Mouse (Mus musculus) layer of hippocampus, postnatal 25 days (tissue): ENCODE results near the gene Gpr183. TPM values are rescaled to one million over a fixed set of nuclear protein-coding genes. Genes with fewer than 3 reads are reported as not detected.

Source experiments
- DNase-seq, 2 experiments: peaks; one replicate each; pipeline ENCODE4 v3.0.0; 2022; ENCODE audit warnings: mixed read lengths in 2 of 2, low spot score in 1 of 2; ENCODE audit errors: extremely low spot score in 1 of 2
- total RNA-seq, 2 experiments: library from RNA; stranded (reverse); gene quantifications; 2 replicates each; pipeline ENCODE4 v1.2.3; 2021

Gpr183 gene
- total RNA-seq, result under 1 TPM; 0.87 to 0.96 TPM

DNA sequence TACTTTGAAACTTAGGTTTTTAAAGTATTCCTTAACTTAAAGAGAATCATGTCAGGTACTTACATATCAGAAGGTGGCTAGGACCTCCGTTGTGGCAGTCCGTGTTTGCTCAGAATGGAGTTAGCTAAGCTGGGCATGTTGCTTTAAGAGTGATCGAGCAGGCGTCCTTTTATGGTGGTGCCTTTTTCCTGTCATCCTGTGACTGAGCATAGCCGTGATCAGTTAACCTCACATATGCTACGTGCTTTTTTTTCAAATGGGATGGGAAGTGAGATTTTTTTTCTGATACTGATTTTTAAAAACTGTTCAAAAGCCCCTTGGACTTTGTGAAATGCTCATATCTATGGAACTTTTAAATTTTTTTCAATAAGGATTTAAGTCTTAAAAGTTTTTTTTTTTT is at the start of gene Gpr183:
Gene Gpr183 (minus strand): TSS at position 206 of the 400 bp plus-strand sequence.
- no peak for DNase-seq

DNA sequence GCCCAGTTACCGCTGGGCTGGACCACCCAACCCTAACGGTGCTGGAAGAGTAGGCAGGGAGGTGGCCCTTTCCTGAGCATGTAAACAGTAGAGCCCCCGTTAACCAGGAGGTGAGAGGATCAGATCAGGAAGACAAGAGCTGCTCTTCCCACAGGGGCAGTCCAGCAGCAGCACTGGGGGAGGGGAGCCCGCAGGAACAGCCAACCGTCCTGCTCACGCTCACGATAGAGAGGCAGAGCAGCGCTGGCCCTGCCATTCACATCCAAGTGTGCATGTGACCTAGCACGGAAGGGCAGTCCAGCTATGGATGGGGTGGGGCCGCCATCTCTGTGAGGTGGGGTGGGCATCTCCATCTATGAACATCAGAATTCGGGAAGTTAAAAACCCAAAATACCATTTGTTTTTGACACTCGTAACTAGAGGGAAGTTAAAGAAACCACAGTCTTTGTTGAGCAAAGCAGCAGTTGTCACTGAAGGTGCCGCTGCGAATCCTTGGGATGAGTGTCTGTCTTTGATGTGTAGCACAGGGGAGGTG is 48.5 kb upstream of the Gpr183 start:
- DNase-seq, result no peak

DNA sequence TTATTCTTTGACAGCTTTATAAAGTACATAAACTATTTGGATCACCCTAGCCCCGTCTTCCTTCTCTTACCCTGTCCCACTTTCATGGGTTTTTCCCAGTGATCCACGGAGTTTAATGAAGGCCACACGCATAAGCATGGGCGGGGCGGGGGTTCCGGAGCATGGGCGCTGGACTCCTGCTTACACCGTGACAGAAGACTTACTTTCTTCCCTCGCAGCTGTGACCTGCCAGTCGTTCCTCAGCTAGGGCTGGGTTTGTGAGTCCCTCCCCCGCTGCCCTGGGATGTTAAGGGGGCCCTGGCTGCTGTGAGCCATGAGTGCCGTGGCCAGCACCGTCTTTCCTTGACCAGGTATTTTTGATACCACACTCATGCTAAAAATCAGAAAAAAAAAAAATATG is 47.8 kb upstream of the Gpr183 start:
- DNase-seq, result no peak

DNA sequence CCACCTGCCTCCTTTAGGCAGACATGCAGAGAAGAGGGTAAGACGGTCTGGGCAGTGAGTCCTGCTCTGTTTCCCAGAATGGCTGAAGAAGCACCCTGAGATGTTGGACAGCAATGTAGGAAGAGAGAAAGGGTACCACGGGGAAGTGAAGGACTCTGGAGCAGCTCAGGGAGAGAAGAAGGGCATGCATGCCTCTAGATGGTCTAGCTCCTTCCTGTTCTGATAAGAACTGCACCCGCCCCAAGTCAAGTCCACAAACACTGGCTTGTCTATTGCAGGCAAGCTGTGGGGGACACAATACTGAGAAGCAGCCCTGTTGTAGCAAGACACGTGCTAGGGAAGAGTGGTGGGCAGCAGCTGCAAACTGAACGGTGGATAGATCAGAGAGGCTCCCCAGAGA is 47.2 kb upstream of the Gpr183 start:
- no peak for DNase-seq

DNA sequence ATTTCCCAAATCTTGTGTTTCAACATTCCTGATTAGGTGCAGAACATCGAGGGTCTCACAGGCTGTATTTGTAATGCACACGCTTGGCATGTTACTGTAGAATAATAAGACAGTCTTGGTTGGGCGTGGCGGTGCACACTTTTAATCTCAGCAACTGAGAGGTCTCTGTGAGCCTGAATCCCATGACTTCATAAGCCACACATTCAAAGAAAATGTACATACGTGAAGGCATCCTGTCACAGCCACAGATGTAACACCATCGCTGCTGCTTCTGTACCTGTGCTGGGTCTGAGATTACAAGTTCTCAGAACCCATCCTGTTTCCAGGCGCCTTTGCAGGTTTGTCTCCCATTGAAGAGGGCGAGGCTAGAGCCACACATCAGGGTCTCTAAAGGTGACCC is 46.8 kb upstream of the Gpr183 start:
- DNase-seq, result no peak

DNA sequence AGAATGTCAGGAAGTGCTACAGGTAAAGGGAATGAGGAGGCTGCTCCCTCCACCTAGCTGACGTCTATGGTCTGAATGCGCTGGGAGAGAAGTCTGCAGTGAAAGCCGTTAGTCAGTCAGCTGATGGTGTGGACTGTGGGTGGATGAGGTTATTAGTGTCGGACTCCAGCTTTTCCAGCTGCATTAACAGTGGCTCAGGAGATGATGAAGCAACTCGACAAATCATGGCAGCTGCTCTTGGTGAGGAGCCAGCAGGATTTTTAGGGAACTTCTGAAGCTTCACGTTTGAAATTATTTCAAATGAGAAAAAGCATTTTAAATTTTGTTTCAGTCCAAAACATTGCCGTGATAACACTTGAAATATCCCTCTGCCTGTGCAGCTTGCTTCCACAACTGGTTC is 45.3 kb upstream of the Gpr183 start:
- no peak for DNase-seq

DNA sequence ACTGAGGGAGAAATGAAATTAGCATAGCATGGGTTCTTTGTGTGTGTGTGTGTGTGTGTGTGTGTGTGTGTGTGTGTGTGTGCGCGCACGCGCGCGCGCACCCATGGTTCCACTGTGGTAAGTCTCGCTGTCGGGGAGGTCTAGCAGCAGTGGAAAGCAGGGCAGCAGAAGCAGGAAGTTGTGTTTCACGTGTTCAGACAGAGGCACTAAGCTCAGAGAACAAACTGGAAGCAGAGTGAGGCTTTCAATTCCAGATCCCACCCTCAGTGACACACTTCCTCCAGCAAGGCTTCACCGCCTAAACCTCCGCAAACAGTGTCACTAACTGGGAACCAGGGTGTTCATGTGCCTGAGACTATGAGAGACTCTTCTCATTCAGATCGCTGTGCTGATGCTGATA is 44.5 kb upstream of the Gpr183 start:
- no peak for DNase-seq

DNA sequence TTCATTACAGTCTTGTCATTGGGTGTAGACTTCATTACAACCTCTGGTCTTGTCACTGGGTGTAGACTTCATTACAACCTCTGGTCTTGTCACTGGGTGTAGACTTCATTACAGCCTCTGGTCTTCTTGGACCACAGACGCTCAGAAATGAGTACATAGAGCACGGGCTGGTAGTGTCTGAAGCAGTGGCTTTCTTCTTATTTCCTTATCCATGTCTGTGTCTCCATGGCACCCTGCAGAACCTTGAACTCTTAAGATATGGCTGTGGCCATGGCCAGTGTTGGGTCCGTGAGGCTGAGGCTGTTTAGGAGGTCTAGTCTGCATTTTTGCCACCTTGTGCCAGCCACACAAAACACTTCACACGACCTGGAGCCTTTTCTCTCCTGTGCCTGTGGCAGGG is 43.3 kb upstream of the Gpr183 start:
- DNase-seq, result no peak

DNA sequence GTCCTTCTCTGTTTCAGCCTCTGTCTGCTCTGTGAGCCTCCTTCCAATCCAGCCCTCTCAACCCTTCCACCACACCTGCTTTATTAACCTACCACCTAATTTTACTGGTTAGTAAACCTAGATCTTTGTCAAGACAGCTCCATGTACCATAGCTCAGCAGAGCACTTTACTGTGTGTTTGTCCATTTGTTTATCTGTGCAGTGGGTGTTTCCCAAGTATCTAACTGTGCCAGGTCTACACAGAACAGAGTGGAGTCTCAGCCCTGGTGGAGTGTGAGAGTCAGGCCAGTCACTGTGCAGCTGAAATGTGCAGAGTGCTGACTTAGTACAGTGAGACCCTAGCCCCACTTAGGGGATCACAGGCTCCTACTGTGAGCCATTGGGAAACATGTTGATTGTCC is 38.8 kb upstream of the Gpr183 start:
- DNase-seq, result no peak

DNA sequence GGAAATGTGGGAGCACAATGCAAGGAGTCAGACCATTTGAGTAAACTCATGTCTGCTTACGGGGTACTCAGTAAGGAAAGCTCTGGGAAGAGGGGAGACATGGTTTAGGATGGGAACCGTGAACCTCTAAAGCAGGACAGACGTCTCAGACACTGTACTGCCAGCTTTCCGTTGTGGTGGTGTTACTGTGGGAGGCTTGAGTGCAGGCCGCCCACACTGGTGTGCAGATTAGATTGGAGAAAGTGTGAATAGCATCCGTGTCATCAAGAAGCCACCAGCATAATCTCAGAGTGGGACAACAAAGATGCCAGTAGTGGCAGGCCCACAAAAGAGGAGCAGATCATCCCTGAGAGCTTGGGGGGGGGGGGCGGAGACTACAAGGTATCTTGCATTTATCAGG is 37.2 kb upstream of the Gpr183 start:
- DNase-seq, result no peak

DNA sequence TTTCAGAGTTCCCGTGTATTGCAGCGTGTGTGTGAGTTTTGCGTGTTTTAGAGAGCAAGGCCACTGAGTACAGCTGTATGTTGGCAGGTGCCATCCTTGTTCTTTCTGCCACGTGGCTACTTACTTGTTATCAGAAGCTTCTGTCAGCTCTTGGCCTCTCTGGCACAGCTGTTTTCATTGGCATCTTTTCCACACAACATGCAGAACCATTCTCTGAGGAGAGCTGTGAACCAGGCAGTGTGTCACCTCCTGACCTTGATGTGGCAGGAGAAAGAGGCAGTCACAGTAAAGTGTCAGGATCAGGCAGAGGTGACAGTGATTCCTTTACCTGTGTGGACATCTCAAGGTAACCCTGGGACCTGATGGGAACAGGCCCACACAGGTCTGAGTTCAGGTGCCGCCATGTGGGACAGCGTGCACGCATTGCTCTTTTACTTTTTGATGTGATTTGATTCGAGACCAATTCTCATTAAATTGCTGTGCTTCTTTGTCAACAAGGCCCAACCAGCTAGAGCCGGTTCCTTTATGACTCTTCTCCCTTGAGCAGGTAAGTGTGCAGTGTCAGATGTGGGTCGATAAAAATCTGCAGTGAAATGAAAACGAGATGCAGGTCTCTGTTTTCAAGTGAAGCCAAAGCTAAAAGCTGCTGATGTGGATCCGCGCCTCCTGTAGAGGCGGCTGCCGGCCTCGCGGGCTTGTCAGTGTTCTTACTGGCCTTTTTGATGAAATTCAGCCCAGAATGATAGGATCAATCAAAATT is 35.5 kb upstream of the Gpr183 start:
- no peak for DNase-seq

DNA sequence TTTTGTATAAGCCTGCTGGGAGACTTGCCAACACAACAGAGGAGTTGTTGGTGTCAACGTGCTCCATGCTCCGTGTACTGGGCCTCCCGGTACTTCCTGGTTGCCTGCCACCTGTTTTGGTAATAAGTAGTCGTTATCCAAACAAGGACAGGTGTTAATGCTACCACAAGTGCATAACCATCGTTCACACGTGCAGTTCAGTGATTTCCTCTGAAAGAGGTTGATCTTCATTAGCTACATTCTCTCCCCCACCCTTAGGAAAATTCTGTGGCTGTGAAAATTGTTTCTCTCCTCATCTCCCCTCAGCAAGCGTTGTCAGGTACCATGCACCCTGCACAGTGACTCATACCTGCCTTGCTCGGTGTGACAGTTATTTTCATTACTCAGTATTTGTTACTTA is 34.5 kb upstream of the Gpr183 start:
- DNase-seq, result no peak

DNA sequence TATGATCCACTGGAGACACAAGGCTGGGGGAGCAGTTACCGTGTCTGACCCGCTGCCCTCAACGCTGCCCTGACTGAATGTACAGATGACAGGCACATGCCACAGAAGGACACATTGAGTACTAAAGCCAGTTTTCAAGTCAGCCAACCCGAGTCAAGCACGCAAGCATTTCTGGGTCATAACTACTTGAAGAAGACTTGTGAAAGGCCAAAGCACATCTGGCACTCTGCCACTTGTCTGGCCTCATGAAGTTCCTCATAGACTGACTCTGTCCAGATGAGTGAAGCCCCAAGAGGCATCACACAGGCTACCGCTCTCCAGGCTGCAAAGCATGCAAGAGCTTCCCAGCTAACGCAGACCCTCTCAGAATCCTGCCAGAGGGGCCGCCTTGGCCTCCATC is 31.8 kb upstream of the Gpr183 start:
- peak in 1 of 2 experiments; percentile 13 for DNase-seq

DNA sequence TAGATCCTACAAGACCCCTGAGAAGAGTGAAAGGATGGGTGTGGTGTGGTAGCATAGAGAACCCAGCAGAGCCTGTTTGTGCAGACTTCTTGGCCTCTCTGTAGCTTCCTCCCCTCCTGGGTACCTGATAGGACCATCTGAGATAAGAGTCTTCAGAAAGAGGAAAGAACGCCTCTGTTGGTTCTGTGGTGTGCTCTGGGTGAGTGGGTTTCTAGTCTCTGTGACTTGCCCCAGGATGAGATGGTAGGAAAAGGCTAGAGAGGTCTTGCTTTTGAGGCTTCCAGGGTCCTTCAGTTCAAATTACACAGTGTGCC is 30.5 kb upstream of the Gpr183 start:
- DNase-seq, result no peak

DNA sequence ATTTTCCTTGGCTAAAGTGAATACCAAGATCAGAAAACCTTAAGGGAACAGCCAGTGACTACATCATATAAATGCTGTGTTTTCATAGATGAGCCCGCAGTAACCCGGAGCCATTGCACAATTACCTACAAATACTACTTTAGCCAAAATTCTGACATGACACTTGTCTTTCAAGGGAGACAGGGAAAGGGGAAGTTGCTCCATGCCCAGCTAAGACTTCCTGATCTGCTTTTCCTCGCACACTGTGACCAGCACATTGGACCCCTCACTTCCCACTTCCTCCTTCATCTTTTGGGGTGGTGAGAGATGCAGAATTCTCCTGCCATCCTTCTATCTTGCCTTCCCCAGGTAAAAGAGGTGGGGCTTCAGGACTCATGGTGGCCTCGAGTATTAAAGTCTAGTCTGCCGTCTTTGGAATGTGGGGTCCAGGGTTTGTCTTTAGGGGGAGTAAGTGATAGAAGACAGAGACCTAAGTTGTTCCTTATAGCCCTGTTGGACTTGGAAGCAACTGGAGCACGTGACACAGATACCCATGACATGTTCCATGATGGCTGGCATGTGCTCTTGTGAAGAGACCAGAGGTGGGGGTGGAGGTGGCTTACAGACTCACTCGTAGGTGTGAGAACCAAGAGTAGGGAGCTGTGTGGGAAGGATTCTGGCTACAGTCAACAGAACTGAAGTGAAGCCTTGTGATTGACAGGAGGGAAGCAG is 30.0 kb upstream of the Gpr183 start:
- DNase-seq, result no peak

DNA sequence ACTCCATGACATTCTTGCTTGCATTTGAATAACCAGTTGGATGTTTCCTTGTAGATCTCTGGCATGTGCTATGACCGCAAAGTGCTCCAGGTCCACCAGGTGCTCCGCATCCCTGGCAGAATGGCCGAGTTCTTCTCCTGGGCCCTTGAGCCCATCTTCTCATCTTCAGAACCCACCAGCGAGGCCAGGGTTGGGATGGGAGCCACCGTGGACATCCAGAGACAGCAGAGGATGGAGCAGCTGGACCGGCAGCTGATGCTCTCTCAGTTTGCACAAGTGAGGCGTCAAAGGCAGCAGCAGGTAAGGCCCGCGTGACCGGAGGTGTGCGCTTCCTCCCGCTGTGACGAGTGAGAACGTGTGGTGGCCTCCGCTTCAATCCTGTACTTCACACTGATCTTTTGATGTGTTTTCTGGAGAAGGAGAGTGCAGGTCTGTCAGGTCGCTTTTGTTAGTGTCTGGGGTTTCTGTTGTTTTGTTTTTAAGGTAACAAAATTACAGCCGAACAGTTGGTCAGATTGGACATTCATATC is 29.2 kb upstream of the Gpr183 start:
- DNase-seq, result no peak

DNA sequence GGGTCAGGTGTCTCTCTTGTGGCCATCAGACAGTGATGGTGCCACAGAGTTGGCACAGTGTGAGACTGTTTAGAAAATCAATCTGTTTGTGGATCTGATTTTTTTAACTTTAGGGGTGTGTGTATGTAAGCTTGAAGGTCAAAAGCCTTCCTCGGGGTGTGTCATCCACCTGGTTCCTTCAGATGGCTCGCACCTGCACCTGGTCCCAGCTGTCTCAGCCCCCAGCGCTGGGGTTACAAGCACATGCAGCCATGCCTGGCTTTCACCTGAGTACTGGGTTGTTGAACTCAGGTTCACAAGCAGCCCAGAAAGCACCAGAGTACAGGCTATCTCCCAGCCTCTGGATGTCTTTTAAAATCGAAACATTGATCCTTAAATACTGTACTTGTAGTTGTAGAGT is 28.6 kb upstream of the Gpr183 start:
- no peak for DNase-seq

DNA sequence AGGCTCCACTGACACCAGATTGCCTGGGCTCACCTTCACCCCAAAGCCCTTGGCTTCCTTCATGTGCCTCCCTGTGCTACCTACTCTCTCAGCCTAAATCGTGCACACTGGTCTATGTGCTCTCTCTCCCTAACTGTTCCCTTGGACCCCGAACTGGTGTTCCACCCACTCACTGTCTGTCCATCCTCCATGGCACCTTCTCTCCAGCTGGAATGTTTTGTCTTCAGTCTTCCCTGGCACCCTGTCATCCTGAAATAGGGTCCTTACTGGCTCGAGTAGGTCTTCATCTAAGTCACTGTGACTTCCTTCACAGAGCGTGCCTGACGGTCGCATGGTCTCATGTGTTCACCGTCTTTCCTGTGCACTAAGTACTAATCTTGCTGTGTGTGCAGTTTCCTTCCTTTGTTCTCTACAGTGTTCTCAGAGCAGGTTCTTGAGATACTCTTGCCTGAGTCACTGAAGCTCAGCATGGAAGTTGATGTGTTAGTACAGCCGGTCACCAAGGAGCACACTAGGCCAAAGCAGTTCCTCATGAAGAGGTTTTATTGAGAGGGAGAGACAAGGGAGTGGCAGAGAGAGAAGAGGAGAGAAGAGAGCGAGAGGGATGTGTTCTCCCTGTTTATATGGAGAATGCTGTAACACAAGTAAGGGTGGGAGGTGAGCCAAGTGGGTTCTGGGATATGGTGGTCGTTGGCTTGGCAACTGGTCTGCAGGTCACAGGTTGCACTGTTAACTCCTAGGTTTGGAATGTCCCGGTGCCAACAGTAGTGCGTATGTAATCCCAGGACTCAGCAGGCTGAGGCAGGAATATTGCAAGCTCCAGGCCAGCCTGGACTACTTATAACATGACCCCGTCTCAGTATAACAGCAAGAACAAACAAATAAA is 27.6 kb upstream of the Gpr183 start:
- no peak for DNase-seq

DNA sequence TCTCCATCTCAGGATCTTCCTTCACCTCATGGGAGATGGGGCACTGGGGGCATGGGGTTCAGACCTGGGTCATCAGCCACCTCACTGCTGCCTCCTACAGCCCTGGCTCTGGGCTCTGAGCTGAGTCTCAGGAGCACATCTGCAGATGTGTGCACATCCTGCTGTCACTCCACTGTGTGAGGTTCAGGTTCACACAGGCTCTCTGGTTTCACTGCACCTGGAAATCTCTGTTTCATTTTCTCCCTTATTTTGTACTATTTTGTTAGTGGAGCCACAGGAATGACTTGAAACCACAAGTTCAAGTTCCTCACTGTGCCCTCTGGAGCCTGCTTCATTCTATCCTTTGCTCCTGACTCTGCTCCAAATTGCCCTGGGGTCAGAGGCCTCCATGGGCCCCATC is 26.9 kb upstream of the Gpr183 start:
- no peak for DNase-seq

DNA sequence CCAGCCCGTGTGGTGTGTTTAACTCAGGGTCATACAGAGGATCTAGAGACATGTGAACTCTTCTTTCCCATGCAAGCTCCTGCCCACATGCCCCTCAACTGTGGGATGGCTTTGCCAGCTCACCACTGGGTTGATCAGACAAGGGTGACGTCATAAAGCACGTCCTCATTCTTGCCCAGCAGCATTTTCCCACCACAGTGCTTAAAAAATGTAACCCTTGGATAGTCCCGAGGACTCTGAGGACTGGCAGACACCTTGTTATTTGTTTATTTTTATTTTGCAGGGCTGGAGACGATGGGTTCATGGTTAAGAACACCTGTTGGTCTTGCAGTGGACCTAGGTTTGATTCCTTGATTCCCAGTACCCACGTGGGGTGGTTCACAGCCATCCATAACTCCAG is 25.9 kb upstream of the Gpr183 start:
- no peak for DNase-seq

DNA sequence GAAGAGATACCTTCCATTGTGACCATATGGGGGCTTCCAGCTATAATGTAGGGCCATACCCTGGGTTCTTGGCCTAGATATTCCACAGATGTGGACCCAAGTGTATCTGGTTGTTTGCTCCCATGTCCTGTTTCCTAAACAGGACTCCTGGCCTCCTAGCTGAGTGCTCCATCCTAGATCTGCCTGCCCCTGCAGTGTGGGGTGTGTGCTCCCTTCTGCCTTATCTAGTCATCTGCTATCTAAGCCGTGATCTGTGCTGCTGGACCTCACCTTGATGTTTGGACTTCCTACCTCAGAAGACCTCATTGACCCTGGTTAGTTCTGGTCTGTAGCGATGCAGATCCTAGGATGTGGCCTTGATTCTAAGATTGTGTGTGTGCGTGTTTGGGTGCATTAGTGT is 24.9 kb upstream of the Gpr183 start:
- DNase-seq, result no peak
